Mouse (Mus musculus): ENCODE measurements around the gene Fam181a.

Fam181a gene

GRCm38 (mm10) chr12:103325156-103325857, 14.5 kb downstream of the Fam181a start:
- peaks cover 43% of the 10 kb centered on the region for H3K4me1 ChIP-seq (replicated peaks; ENCODE audit: low read depth, low read length)
- peak overlapping the region; percentile 73 for H3K4me3 ChIP-seq (replicated peaks; ENCODE audit: low read length)
- H3K27me3 ChIP-seq (ENCODE audit: insufficient read depth, low read length) = peaks cover 71% of the 10 kb centered on the region
- TF ChIP-seq CTCF (conservative IDR thresholded peaks at IDR 0.05; ENCODE audit: low read length) (peak; percentile 68), POU5F1 (IDR thresholded peaks at IDR 0.05; ENCODE audit: borderline replicate concordance, low read length) (no peak), NANOG (IDR thresholded peaks at IDR 0.05; ENCODE audit: borderline replicate concordance, low read length) (no peak)
- H3K36me3 ChIP-seq (ENCODE audit: insufficient read depth, low read length) = no peaks in the 10 kb centered on the region
- no peaks in the 10 kb centered on the region for H3K9me3 ChIP-seq (ENCODE audit: low read length)

GRCm38 (mm10) chr12:103326569-103326968, 15.8 kb downstream of the Fam181a start:
- TF ChIP-seq NANOG (IDR thresholded peaks at IDR 0.05; ENCODE audit: borderline replicate concordance, low read length) = no peak
- peaks cover 68% of the 10 kb centered on the region for H3K27me3 ChIP-seq (ENCODE audit: insufficient read depth, low read length)
- peaks cover 36% of the 10 kb centered on the region for H3K4me1 ChIP-seq (replicated peaks; ENCODE audit: low read depth, low read length)
- no peaks in the 10 kb centered on the region for H3K36me3 ChIP-seq (ENCODE audit: insufficient read depth, low read length)
- no peaks in the 10 kb centered on the region for H3K9me3 ChIP-seq (ENCODE audit: low read length)
- H3K4me3 ChIP-seq (replicated peaks; ENCODE audit: low read length) = no peak overlapping the region

- no peak overlapping the region for H3K4me3 ChIP-seq (replicated peaks; ENCODE audit: low read length)
- H3K9me3 ChIP-seq (ENCODE audit: low read length) = no peaks in the 10 kb centered on the region
- TF ChIP-seq POU5F1 (IDR thresholded peaks at IDR 0.05; ENCODE audit: borderline replicate concordance, low read length) (no peak), NANOG (IDR thresholded peaks at IDR 0.05; ENCODE audit: borderline replicate concordance, low read length) (no peak), CTCF (conservative IDR thresholded peaks at IDR 0.05; ENCODE audit: low read length) (no peak)
- H3K36me3 ChIP-seq (ENCODE audit: insufficient read depth, low read length) = no peaks in the 10 kb centered on the region
- peaks cover 65% of the 10 kb centered on the region for H3K27me3 ChIP-seq (ENCODE audit: insufficient read depth, low read length)
- peaks cover 36% of the 10 kb centered on the region for H3K4me1 ChIP-seq (replicated peaks; ENCODE audit: low read depth, low read length)
Measured at GRCm38 (mm10) chr12:103327107-103327506, 16.3 kb downstream of the Fam181a start.

GRCm38 (mm10) chr12:103328448-103329191, 17.8 kb downstream of the Fam181a start:
- TF ChIP-seq NANOG (IDR thresholded peaks at IDR 0.05; ENCODE audit: borderline replicate concordance, low read length) (no peak), CTCF (conservative IDR thresholded peaks at IDR 0.05; ENCODE audit: low read length) (no peak), POU5F1 (IDR thresholded peaks at IDR 0.05; ENCODE audit: borderline replicate concordance, low read length) (no peak)
- no peaks in the 10 kb centered on the region for H3K36me3 ChIP-seq (ENCODE audit: insufficient read depth, low read length)

GRCm38 (mm10) chr12:103331491-103331890, 20.7 kb downstream of the Fam181a start:
- Histone ChIP-seq H3K27me3 (ENCODE audit: insufficient read depth, low read length) (peaks cover 64% of the 10 kb centered on the region), H3K36me3 (ENCODE audit: insufficient read depth, low read length) (no peaks in the 10 kb centered on the region), H3K9me3 (ENCODE audit: low read length) (no peaks in the 10 kb centered on the region), H3K4me3 (replicated peaks; ENCODE audit: low read length) (no peak overlapping the region), H3K4me1 (replicated peaks; ENCODE audit: low read depth, low read length) (peaks cover 17% of the 10 kb centered on the region)
- TF ChIP-seq CTCF (conservative IDR thresholded peaks at IDR 0.05; ENCODE audit: low read length) = no peak
- no peak for TF ChIP-seq POU5F1 (IDR thresholded peaks at IDR 0.05; ENCODE audit: borderline replicate concordance, low read length)
- TF ChIP-seq NANOG (IDR thresholded peaks at IDR 0.05; ENCODE audit: borderline replicate concordance, low read length) = no peak

More at GRCm38 (mm10) chr12:103328448-103329191, 17.8 kb downstream of the Fam181a start:
- Histone ChIP-seq H3K27me3 (ENCODE audit: insufficient read depth, low read length) (peaks cover 59% of the 10 kb centered on the region), H3K4me1 (replicated peaks; ENCODE audit: low read depth, low read length) (peaks cover 31% of the 10 kb centered on the region), H3K4me3 (replicated peaks; ENCODE audit: low read length) (no peak overlapping the region), H3K9me3 (ENCODE audit: low read length) (no peaks in the 10 kb centered on the region)

GRCm38 (mm10) chr12:103332879-103333278, 22.1 kb downstream of the Fam181a start:
- Histone ChIP-seq H3K9me3 (ENCODE audit: low read length) (no peaks in the 10 kb centered on the region), H3K27me3 (ENCODE audit: insufficient read depth, low read length) (peaks cover 51% of the 10 kb centered on the region), H3K4me3 (replicated peaks; ENCODE audit: low read length) (no peak overlapping the region), H3K36me3 (ENCODE audit: insufficient read depth, low read length) (no peaks in the 10 kb centered on the region), H3K4me1 (replicated peaks; ENCODE audit: low read depth, low read length) (peaks cover 8% of the 10 kb centered on the region)
- TF ChIP-seq NANOG (IDR thresholded peaks at IDR 0.05; ENCODE audit: borderline replicate concordance, low read length) (no peak), POU5F1 (IDR thresholded peaks at IDR 0.05; ENCODE audit: borderline replicate concordance, low read length) (no peak), CTCF (conservative IDR thresholded peaks at IDR 0.05; ENCODE audit: low read length) (no peak)

GRCm38 (mm10) chr12:103333426-103333825, 22.7 kb downstream of the Fam181a start:
- TF ChIP-seq CTCF (conservative IDR thresholded peaks at IDR 0.05; ENCODE audit: low read length) = no peak
- Histone ChIP-seq H3K4me1 (replicated peaks; ENCODE audit: low read depth, low read length) (peaks cover 6% of the 10 kb centered on the region), H3K9me3 (ENCODE audit: low read length) (no peaks in the 10 kb centered on the region), H3K27me3 (ENCODE audit: insufficient read depth, low read length) (peaks cover 48% of the 10 kb centered on the region), H3K36me3 (ENCODE audit: insufficient read depth, low read length) (no peaks in the 10 kb centered on the region), H3K4me3 (replicated peaks; ENCODE audit: low read length) (no peak overlapping the region)

GRCm38 (mm10) chr12:103336766-103337165, 26.0 kb downstream of the Fam181a start:
- H3K4me3 ChIP-seq (replicated peaks; ENCODE audit: low read length) = no peak overlapping the region
- H3K4me1 ChIP-seq (replicated peaks; ENCODE audit: low read depth, low read length) = no peaks in the 10 kb centered on the region
- H3K9me3 ChIP-seq (ENCODE audit: low read length) = no peaks in the 10 kb centered on the region
- peaks cover 51% of the 10 kb centered on the region for H3K27me3 ChIP-seq (ENCODE audit: insufficient read depth, low read length)
- no peaks in the 10 kb centered on the region for H3K36me3 ChIP-seq (ENCODE audit: insufficient read depth, low read length)
- TF ChIP-seq NANOG (IDR thresholded peaks at IDR 0.05; ENCODE audit: borderline replicate concordance, low read length) = no peak
- no peak for TF ChIP-seq CTCF (conservative IDR thresholded peaks at IDR 0.05; ENCODE audit: low read length)
- TF ChIP-seq POU5F1 (IDR thresholded peaks at IDR 0.05; ENCODE audit: borderline replicate concordance, low read length) = no peak

All from E14TG2a.4 (cell line).